Mouse (Mus musculus): ENCODE measurements around the gene Vgll4. TPM values are rescaled to one million over a fixed set of nuclear protein-coding genes. Genes with fewer than 3 reads are reported as not detected.

Vgll4 gene
- total and polyA plus RNA-seq, 2 experiments, result 24.3 to 44.5 TPM

GRCm38 (mm10) chr6:114920523-114921445 lies 49.0 kb downstream of the Vgll4 start:
- TF ChIP-seq POLR2A (IDR thresholded peaks at IDR 0.05; ENCODE audit: extremely low read depth, insufficient read depth, low read length), result no peak
- TF ChIP-seq CTCF (IDR thresholded peaks at IDR 0.05; ENCODE audit: low read depth, low read length), result no peak
- Histone ChIP-seq H3K79me2 (ENCODE audit: control insufficient read depth, insufficient read depth, low read length) (peaks cover 50% of the 10 kb centered on the region; the same call in 1 of the 2 replicates), H3K27ac (replicated peaks; ENCODE audit: insufficient read depth, low read depth, low read length) (peak overlapping the region; percentile 65), H3K36me3 (ENCODE audit: control insufficient read depth, insufficient read depth, low read length) (no peaks in the 10 kb centered on the region), H3K9ac (ENCODE audit: low read depth, low read length) (peak overlapping the region; percentile 82), H3K4me3 (ENCODE audit: insufficient read depth, low read depth, low read length) (peak overlapping the region; percentile 84), H3K27me3 (ENCODE audit: control insufficient read depth, insufficient read depth, low read length) (no peaks in the 10 kb centered on the region), H3K4me1 (ENCODE audit: control insufficient read depth, insufficient read depth, low read length) (peaks cover 22% of the 10 kb centered on the region)
- WGBS, result 2% methylated on average over 17 of the region's 17 CpGs
- DNase-seq (ENCODE audit: extremely low read depth, low read depth, low spot score), result no peak

- Histone ChIP-seq H3K79me2 (ENCODE audit: control insufficient read depth, insufficient read depth, low read length) (peaks cover 55% of the 10 kb centered on the region; the same call in 1 of the 2 replicates), H3K36me3 (ENCODE audit: control insufficient read depth, insufficient read depth, low read length) (no peaks in the 10 kb centered on the region), H3K27me3 (ENCODE audit: control insufficient read depth, insufficient read depth, low read length) (no peaks in the 10 kb centered on the region), H3K9ac (ENCODE audit: low read depth, low read length) (peak overlapping the region; percentile 82), H3K4me3 (ENCODE audit: insufficient read depth, low read depth, low read length) (peak overlapping the region; percentile 84), H3K4me1 (ENCODE audit: control insufficient read depth, insufficient read depth, low read length) (peaks cover 27% of the 10 kb centered on the region), H3K27ac (replicated peaks; ENCODE audit: insufficient read depth, low read depth, low read length) (peak overlapping the region; percentile 65)
- DNase-seq (ENCODE audit: extremely low read depth, low read depth, low spot score), result no peak
- TF ChIP-seq CTCF (IDR thresholded peaks at IDR 0.05; ENCODE audit: low read depth, low read length) (peak; percentile 20; the same call in 1 of the 2 replicates), POLR2A (IDR thresholded peaks at IDR 0.05; ENCODE audit: extremely low read depth, insufficient read depth, low read length) (no peak)
- 5% methylated on average over 9 of the region's 9 CpGs for WGBS
Observed at GRCm38 (mm10) chr6:114919670-114920313, 50.0 kb downstream of the Vgll4 start.

- 21% methylated on average over 9 of the region's 9 CpGs for WGBS
Observed at GRCm38 (mm10) chr6:114918994-114919393, 50.8 kb downstream of the Vgll4 start.

GRCm38 (mm10) chr6:114917770-114918635 lies 51.8 kb downstream of the Vgll4 start:
- no peak for TF ChIP-seq CTCF (IDR thresholded peaks at IDR 0.05; ENCODE audit: low read depth, low read length)
- no peak for TF ChIP-seq POLR2A (IDR thresholded peaks at IDR 0.05; ENCODE audit: extremely low read depth, insufficient read depth, low read length)
- H3K4me3 ChIP-seq (ENCODE audit: insufficient read depth, low read depth, low read length), result no peak overlapping the region
- WGBS, result 64% methylated on average over 14 of the region's 14 CpGs
- H3K79me2 ChIP-seq (ENCODE audit: control insufficient read depth, insufficient read depth, low read length), result peaks cover 59% of the 10 kb centered on the region
- H3K9ac ChIP-seq (ENCODE audit: low read depth, low read length), result no peak overlapping the region
- no peaks in the 10 kb centered on the region for H3K36me3 ChIP-seq (ENCODE audit: control insufficient read depth, insufficient read depth, low read length)
- H3K4me1 ChIP-seq (ENCODE audit: control insufficient read depth, insufficient read depth, low read length), result peaks cover 38% of the 10 kb centered on the region
- peak; percentile 52 for DNase-seq (ENCODE audit: extremely low read depth, low read depth, low spot score)
- peak overlapping the region; percentile 22; the same call in 1 of the 2 replicates for H3K27ac ChIP-seq (replicated peaks; ENCODE audit: insufficient read depth, low read depth, low read length)
- H3K27me3 ChIP-seq (ENCODE audit: control insufficient read depth, insufficient read depth, low read length), result no peaks in the 10 kb centered on the region

More at GRCm38 (mm10) chr6:114918994-114919393, 50.8 kb downstream of the Vgll4 start:
- Histone ChIP-seq H3K4me3 (ENCODE audit: insufficient read depth, low read depth, low read length) (no peak overlapping the region), H3K27ac (replicated peaks; ENCODE audit: insufficient read depth, low read depth, low read length) (peak overlapping the region; percentile 22), H3K27me3 (ENCODE audit: control insufficient read depth, insufficient read depth, low read length) (no peaks in the 10 kb centered on the region), H3K79me2 (ENCODE audit: control insufficient read depth, insufficient read depth, low read length) (peaks cover 63% of the 10 kb centered on the region), H3K36me3 (ENCODE audit: control insufficient read depth, insufficient read depth, low read length) (no peaks in the 10 kb centered on the region), H3K9ac (ENCODE audit: low read depth, low read length) (peak overlapping the region; percentile 28), H3K4me1 (ENCODE audit: control insufficient read depth, insufficient read depth, low read length) (peaks cover 31% of the 10 kb centered on the region)
- TF ChIP-seq POLR2A (IDR thresholded peaks at IDR 0.05; ENCODE audit: extremely low read depth, insufficient read depth, low read length), result no peak
- TF ChIP-seq CTCF (IDR thresholded peaks at IDR 0.05; ENCODE audit: low read depth, low read length), result no peak
- DNase-seq (ENCODE audit: extremely low read depth, low read depth, low spot score), result peak; percentile 80

- H3K79me2 ChIP-seq (ENCODE audit: control insufficient read depth, insufficient read depth, low read length), result peaks cover 65% of the 10 kb centered on the region
- H3K4me3 ChIP-seq (ENCODE audit: insufficient read depth, low read depth, low read length), result no peak overlapping the region
- H3K36me3 ChIP-seq (ENCODE audit: control insufficient read depth, insufficient read depth, low read length), result no peaks in the 10 kb centered on the region
- H3K9ac ChIP-seq (ENCODE audit: low read depth, low read length), result no peak overlapping the region
- DNase-seq (ENCODE audit: extremely low read depth, low read depth, low spot score), result no peak
- TF ChIP-seq CTCF (IDR thresholded peaks at IDR 0.05; ENCODE audit: low read depth, low read length) (no peak), POLR2A (IDR thresholded peaks at IDR 0.05; ENCODE audit: extremely low read depth, insufficient read depth, low read length) (no peak)
- H3K27ac ChIP-seq (replicated peaks; ENCODE audit: insufficient read depth, low read depth, low read length), result no peak overlapping the region
- H3K27me3 ChIP-seq (ENCODE audit: control insufficient read depth, insufficient read depth, low read length), result no peaks in the 10 kb centered on the region
- WGBS, result 79% methylated on average over 11 of the region's 11 CpGs
- H3K4me1 ChIP-seq (ENCODE audit: control insufficient read depth, insufficient read depth, low read length), result peaks cover 43% of the 10 kb centered on the region
Observed at GRCm38 (mm10) chr6:114917129-114917528, 52.7 kb downstream of the Vgll4 start.

Data from liver, adult 2 months (tissue).